Mouse (Mus musculus) c-Kit-negative CD71-positive TER-119-positive erythroid progenitor cells, embryonic 14.5 days (primary cell): ENCODE data around the gene Cnnm3.

Experiments
- DNase-seq: peaks from one replicate; pipeline ENCODE4 v3.0.0-alpha.2; 2013; ENCODE audit warnings: low read depth, low spot score

Cnnm3 gene

DNA sequence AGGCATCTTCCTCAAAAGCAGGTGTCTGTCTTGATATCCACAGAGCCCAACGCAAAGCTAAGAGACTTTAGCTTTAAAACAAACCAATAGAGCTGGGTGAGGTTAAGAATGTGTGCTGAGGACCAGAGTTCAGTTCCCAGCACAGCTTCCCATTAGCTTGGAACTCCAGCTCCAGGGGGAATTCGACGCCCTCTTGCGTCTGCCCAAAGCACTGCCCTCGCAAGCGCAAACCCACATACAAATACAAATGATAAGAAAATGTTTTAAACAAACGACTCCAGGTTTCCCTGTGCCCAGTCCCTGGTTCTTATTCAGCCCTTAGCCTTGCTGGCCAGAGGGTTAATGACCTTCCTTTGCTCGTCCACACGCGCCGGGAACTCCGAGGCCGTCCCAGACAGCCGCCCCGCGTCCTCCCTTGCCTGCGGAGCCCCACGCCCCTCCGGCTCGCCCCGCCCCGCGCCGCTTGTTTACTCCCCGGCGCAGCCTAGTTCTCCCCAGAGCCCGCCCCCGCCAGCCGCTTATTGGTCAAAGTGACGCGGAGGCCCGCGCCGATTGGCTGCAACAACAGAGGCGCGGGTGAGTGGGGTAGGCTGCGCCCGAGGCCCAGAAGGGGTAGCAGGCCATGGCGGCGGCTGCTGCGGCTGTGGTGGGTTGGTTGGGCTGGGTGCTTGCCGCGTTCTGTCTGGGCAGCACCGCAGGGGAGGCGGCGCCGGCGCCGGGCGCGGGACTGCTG lies at the start of gene Cnnm3:
Gene Cnnm3 (plus strand): TSS at position 579 of the 733 bp plus-strand sequence.
- peak; percentile 95 for DNase-seq

DNA sequence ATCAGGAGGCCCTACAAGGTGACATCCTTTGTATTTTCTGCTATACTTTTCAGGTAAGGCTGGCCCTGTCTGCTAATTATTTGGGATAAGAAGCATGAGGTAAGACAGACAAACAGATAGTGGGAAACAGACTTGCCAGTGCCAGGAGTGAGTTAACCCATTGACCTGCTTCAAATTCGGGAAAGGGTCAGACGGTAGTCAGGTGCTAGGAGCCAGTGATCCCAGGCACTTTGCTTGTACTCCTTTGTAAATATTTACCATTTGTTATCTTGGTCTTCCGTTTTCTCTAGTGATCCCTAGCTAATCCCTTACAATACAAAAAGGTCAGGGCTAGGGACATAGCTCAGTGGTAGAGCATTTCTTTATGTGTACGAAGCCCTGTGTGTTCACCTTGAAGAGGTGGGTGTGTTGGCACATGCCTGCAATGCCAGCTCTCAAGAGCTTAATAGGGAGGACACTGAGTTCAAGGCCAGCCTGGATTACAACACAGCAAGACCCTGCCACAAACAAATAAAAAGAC lies 46.0 kb upstream of the Cnnm3 start:
- no peak for DNase-seq

DNA sequence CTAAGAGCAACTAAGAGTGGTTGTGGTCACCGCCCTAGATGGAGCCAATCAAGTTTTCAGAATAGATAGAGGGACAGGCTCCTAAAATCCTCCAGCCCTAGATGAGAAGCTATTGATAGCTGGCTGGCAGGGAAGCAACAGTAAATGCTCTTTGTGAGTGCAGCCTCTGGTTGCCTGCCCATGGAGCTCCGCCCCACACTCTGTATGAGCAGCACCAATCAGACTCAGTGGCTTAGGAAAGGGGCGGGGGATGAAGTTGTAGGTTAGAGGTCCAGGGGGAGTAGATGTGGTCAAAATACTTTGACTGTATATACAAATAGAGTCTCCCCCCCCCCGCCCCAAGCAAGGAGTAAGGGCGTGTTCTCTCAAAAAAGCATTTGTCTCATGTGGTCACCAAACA lies 44.2 kb upstream of the Cnnm3 start:
- DNase-seq, result no peak

DNA sequence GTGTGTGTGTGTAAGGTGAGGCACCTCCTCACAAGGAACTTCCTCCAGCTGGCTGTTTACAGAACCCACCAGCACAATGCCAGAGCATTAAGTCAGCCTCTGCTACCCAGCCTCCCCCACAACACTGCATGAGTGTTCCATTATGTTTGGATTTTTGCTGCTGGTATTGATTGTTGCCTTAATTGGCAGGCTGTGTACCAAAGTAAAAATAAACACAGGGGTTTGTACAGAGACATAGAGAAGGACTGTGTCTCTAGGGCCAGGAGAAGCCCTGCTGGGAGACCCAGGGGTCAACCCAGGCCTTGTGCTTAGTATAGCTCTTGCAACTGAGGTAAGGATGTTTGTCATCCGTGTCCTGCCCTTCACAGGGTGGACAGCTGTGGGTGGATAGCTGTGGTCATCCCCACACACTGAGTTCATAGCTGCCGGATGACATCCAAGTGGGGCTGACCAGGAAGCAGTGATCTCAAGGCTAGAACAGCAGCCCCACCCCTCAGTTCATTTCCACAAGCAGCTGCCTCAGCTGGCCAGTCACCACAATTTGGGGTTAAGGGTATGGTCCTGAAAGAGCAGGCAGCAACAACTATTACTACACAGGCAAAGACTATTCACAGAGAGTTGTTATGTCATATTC lies 41.7 kb upstream of the Cnnm3 start:
- no peak for DNase-seq

DNA sequence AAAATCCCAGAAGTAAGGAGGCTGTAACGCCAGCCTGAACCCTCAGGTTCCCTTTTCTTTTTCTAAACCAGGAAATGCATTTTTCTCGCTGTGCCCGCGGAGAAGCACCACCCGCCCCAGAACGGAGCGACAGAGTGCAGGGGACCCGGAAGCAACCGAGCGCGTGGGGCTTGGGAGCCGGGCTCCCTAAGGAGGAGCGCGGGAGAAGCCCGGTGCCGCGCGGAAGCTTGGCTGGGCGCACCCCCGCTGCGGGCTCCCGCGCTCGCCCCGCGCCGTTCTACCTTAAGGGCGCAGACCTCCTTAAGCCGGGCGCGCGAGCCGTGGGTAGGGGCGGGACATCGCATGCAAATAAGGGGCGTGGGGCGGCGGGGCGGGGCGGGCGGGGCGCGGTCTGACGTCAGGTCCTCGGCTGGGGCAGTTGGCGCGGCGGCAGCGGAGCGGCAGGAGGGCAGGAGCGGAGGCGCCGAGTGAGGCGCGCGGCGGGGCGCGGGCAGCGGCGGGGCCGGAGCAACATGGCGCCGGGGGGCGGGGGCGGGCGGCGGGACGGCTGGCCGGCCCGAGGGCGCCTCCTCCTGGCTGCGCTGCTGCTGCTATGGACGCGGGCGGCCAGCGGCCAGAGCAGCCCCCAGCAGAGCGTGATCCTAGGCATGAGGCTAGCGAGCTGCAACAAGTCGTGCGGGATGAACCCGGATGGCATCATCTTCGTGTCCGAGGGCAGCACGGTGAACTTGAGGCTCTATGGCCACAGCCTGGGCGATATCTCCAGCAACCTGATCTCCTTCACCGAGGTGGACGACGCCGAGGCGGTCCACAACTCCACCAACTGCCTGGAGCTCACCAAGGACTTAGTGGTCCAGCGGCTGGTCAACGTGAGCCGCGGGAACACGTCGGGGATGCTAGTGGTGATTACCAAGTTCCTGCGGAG lies 40.2 kb upstream of the Cnnm3 start, which contains the start of gene Cnnm4:
Gene Cnnm4 (plus strand): TSS at position 440 of the 925 bp plus-strand sequence.
- DNase-seq, result peak; percentile 71

DNA sequence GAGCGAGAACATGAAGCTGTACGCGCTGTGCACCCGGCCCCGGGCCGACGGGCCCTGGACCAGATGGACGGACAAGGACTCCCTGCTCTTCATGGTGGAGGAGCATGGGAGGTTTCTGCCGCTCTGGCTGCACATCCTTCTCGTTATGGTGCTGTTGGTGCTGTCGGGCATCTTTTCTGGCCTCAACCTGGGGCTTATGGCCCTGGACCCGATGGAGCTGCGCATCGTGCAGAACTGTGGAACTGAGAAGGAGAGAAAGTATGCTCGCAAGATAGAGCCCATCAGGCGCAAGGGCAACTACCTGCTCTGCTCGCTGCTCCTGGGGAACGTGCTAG lies 39.6 kb upstream of the Cnnm3 start:
- DNase-seq, result no peak

DNA sequence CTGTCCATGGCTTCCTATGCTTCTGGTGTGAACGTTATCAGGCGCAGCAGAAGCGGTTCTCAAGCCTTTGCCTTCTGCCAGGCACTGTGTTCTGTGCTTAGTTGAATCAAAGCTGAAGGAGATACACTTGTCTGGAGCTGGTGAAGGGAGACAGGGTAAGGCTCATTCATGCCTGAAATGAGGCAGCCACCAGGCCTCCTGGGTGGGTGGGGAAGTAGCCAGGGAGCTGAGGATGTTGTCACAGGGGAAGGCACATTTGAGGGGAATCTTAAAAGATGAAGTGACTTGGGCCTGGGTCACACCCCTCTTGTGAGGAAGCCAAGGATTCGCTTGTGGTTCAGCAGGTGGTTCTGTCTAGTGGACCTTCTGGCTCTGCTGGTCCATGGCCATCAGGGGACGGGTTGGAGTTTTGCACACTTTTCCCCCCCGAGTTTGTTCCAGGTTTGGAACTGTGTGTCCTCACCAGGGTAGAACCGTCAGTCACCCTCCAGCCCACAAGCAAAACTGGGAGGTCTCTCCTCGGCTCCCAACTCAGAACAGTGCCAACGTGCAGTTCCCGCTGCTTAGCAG lies 38.4 kb upstream of the Cnnm3 start:
- no peak for DNase-seq

DNA sequence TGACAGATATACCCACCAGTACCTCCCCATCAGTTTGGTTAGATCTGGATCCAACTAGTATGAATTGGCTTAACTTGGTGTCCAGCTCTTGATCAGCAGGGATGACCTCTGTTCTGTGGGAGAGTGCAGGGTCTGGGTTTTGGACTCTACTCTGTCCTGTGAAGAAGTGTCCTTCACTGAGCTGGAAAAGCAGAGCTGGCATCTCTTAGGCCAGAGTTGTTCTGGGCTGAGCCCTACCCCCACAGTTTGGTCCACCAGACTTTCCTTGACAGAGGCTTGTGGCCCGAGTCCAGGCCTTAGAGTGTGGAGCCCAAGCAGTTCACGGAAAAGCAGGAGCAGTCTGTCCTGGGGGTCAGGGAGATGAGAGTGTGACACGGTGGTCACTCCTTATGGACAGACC lies 37.0 kb upstream of the Cnnm3 start:
- no peak for DNase-seq

DNA sequence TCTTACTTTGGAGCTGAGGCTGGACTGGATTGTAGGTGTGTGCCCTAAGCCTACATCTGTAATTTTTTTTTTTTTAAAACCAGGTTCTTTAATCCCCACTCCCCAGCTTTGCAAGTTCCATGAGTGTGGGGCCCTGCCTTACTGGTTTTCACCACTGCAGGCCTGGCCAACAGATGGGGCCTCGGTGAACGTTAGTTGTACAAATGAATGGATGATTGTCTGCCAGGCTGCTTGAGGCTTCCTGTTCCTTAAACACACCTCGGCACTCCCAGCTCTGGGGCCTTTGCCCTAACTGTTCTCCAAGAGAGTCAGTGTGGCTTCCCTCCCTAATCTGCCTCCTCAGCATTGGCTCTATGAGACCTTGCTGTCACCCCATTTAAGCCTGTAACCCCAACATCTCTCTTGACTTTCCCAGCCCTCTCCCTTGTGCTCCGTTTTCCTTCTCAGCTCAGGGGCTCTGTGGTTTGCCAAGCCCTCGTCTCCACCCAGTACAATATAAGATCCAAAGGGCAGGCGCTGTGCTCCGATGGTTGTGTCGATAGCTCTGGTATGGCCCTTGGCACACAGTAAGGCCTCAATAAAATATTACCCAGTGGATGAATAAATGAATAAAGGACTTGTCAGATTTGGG lies 36.1 kb upstream of the Cnnm3 start:
- no peak for DNase-seq

DNA sequence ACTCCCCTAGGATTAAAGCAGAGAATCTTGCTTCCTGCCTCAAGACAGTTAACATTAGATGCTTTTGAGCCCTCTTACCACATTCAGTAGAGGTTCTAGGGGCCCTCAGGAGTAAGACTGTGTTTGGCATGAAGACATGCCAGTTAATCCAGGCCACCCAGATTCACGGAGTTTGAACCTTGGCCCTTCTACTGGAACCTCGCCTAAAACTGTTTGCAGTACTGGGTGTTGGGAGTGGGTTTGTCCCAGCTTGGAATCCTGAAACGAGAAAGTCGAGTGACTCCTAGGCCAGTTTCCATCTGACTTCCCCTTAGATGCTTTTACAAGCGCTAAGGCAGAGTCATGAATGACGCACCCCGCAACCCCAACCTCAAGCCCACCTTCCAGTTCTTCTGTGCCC lies 35.2 kb upstream of the Cnnm3 start:
- DNase-seq, result no peak

DNA sequence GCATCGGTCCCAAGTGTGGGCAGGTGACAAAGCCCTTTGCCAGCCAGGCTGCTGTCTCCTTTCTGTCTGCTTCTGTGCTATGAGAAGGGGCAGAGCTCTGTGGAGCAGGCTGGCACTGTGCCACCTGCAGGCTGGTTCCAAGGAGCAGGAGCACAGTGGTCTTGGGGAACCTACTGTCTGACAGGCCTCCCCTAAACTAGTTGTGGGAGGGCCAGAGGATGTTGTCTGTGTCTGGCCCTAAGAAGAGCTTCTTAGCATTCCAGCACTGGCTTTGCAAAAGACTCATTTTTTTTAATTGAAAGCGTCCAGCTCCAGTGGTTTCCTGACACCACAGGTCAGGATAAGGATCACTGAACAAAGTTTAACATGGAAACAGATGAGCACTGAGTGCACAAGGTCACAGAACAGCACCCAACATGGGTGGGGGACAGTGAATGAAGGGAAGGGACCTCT lies 33.3 kb upstream of the Cnnm3 start:
- no peak for DNase-seq

DNA sequence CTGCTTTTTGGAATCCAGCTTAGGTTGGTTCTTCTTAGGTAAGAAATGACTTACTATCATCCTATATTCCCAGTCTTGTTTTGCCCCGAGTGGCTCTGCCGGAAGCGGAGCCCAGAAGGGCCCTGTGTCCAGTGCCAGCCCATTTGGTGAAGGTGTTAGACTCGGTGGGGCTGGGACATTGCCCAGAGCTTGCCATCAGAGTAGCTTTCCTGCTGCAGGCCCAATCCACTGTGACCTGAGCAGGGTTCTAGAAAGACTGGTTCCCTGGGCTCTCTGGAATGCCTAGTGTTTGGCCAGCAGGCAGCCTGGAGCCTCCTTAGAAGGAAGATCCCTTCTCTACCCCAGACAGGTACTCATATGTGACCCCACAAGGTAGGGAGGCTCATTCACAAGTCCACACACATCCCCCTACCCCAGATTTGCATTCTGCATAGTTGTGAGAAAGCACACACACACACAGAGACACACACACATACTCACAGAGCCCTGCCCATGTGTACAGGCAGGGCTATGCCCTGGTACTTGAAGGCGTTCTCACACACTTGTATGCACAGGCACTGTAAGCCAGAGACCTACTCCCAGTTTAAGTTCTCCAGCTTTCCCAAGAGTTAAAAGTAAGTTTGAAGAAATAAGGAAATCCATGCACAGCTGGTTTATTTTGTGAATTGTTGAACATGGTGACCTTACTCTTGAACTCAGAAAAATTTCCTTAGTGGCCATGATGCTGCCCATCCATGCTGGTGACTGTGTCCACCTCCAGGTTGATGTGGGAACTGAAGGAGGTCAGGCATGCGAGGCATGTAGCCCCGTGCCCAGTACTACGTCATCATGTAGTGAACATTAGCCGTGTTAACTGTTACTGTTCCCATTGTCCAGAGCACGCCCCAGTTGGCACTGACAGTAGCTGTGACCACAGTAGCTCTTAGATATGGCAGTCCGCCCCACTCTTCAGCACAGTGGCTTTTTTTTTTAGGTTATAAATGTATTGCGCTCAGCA lies 31.5 kb upstream of the Cnnm3 start:
- no peak for DNase-seq

DNA sequence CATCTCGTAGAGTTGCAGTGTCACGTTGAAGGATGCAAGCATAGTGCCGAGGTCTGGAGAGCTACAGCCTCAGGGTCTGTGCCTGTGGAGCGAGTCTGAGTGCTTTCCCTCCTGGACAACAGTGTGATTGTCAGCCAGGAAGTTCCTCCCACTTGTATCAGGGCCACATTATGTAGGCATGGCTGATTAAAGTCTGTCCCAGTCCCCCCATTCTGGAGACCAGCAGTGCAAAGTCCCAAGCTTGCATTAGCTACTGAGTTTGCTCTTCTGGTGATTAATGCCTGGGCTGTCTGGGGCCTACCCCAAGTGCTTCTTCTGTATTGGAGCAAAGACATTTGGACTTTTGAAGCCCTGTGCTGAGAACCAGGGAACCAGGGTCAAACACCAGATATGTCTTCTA lies 27.8 kb upstream of the Cnnm3 start:
- no peak for DNase-seq

DNA sequence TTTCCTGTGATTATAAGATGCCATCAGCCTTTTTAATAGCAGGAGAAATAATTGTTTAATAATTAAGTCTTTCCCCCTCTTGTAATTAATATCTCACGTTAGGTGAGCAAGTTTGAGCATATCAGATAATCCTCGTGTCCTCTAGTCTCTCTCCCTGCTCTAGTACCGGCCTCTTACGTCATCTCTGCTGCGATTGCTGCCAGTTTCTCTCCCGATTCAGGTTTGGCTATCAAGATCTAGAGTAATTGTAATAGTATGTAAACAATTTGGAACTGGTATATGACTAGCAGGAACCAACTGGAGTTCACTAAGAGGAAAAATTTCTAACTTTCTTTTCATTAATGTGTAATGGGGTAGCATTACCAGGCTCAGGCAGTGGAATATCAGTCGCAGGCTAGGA lies 26.6 kb upstream of the Cnnm3 start:
- DNase-seq, result no peak

DNA sequence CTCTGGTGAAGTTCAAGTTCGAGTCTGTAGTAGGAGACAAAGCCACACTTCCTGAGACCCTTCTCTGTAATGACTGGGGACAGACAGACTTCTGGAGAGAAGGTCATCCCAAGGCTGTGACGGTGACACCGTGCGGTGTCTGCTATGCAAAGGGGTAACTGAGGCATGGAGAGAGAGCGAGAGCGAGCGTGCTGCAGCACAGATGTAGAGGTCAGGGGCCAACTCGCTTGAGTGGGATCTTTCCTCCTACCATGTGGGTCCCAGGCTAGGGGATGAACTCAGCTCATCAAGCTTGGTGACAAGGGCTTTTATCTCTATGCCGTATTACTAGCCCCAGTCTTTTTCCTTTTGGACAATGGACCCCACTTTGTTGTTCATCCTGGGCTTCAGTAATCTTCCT lies 24.6 kb upstream of the Cnnm3 start:
- DNase-seq, result no peak

DNA sequence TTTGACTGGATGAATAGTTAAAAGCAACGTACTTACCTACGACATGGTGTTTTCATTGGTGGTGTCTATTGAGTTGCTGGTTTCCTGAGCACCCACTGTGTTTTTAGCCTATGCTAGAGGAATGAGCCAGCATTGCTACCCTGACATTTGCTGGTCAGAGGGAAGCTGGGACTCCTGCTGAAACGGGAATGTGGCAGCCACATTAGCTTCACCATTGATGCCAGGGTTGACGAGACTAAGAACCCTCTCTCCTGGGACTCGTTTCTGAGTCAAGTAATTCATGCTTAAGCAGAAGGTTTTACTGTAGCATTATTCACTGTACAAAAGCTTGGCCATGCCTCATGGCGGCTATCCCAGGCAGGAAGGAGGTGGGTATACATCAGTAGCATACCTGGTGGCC lies 22.0 kb upstream of the Cnnm3 start:
- no peak for DNase-seq

DNA sequence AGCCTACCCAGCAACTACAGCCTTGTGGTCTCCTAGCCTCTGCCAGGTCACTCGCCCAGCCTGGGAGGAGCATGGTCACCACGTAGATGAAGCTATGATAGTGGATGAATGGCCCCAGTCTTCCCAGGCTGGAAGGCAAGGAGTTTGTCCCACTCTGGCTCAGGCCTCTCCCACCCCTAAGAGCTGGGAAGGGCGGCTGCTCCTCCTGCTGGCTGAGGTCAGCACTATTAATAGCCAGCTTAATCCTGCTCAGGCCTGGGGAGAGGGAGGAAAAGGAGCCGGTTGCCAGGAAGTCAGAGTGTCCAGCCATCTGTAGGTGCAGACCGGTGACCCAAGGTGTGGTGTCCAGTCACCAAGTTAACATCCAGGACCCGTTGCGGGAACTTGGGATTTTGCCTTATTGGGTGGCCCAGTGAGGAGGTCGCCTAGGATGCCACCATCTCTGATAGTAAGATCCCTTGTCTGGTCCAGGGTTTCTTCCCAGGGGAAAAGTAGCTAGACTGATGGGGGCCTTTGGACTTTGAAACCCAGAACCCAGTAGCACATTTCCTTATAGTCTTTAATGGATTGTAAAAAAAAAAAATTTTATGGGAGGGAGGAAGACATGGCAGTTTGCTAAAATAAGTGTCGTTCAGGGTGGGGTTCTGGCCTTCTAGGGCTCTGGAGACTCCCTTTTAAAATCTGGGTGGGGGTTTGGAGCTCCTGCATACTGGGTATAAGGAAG lies 19.1 kb upstream of the Cnnm3 start:
- no peak for DNase-seq

DNA sequence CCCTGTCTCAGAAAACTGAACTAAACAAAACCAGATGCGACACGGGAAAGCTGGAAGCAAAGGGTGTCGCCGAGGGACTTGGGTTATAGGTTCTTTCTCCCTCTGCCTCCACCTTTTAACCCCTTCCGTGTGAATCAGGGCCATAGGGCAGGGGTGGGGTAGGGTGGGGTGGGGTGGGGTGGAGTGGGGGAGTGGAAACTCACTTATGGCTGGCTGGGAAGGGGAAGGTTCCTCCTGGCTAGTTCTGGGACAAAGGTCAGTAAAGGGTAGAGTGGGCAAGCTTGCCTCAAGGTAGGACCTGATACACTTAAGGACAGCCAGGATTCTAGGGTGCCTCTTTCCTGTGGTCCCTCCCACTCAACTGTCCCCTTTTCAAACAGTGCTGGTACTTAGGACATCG lies 18.4 kb upstream of the Cnnm3 start:
- no peak for DNase-seq

DNA sequence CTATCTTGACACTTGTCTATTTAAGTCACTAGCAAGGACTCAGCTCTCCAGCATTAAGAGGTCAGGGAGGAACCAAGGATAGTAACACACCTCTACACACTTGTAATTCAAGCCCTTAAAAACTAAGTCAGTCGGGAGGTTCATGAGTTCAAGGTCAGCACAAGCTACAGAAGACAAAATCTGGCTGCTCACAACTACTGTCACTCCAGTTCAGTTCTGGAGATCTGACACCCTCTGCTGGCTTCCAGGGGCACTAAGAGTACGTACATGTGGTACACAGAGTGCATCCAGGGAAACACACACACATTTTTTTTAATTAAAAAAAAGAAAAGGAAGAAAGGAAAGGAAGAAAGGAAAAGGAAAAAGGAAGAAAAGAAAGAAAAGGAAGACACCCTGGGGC lies 14.9 kb upstream of the Cnnm3 start:
- DNase-seq, result no peak
